Mouse (Mus musculus): ENCODE measurements at regions not wholly inside any gene's neighbourhood (a gene's known extent, or its start where the extent isn't known, plus 50 kb on each side); places are given as distances from the start of the nearest gene placed in this dataset.
A peak's percentile ranks its signal among the peaks of the same experiment; 100 is the strongest.

- DNase-seq: no peak
These were observed 152.2 kb upstream of the Smim23 start for GRCm38 (mm10) chr11:32976572-32976971.

DNA sequence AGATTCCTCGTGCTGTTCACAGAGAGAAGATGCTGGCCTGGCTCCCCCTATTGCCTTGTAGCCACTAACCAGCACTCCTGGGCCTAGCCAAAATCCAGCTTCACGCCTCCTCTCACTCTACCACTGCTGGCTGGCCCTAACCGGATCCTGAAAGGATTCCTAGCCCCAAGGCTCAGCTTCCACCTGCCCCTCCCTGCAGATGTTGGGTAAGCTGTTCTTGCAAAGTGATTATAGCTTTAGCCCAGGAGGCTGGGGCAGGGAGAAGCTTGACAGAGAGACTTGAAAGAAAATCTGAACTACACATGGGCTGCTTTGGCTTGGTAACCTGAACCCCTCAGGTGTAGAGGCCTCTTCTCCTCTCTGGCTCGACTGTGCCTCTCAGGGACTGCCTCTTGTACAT lies 149.0 kb upstream of the Smim23 start:
- no peak for DNase-seq

DNA sequence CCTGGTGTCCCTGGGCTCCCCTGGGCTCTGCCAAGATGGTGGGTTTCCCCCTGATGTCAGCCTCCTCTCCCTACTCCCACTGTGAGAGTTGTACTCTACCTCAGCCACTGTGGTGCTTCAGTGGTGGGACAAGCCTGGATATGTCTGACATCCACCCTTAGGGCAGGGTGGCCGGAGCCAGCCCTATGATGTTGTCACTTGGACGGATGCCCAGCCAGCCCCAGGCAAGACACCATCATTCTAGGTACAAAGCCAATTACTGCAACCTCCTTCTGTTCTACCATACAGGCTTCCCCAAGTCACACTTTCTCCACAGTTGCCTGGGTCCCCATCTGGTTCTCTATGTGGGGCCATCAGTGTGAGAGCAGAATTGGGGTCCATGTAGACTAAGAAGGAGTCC lies 141.0 kb upstream of the Smim23 start:
- no peak for DNase-seq

DNA sequence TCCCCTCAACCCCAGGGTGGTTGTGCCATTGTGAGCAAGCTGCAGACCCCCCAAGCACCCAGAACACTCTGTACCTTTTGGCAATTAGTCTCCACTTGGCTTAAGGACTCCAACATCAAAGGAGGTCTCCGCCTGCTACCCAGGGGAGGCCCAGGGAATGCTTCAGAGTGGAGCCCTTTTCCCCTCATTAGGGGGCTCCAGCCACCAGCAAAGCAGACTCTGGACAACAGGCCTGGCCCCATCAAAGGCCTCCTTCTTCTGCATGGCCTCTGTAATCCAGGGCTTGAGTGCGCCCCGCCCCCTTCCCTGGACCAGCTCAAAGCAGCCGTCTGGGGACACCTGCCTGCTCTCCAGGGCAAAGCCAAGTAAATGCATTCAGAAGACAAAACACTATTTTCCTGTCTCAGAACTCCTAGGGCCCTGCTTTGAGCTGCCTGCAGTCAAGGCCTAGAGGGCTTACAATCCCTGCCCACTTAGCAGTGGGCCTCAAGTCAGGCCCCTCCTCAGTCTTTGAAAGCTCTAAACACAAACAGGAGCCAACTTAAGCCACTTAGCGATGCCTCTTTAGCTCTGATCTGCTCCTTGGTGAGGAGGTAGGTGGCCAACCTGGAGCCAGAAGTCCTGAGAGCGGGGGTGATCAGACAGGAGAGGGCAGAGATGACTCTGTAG lies 139.4 kb upstream of the Smim23 start:
- DNase-seq: peak; percentile 66

GRCm38 (mm10) chr11:32961600-32961999 lies 137.2 kb upstream of the Smim23 start:
- DNase-seq: no peak

DNA sequence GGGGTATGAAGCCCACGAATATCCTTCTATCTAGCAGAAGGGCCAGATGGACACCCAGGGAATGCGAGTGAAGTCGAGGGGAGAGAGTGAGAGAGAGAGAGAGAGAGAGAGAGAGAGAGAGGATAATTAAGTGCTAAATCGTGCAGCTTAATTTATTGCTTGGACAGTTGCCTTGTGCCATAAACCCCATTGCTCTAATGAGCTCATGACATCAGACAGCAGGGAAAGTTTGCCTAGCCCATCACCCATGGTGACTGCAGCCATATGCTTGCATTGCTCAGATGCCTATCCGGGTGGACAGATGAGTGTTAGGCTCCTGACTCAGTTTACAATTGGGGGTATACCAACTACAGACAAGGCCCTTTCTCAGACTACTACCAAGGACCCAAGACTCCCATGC lies 134.6 kb upstream of the Smim23 start:
- no peak for DNase-seq

DNA sequence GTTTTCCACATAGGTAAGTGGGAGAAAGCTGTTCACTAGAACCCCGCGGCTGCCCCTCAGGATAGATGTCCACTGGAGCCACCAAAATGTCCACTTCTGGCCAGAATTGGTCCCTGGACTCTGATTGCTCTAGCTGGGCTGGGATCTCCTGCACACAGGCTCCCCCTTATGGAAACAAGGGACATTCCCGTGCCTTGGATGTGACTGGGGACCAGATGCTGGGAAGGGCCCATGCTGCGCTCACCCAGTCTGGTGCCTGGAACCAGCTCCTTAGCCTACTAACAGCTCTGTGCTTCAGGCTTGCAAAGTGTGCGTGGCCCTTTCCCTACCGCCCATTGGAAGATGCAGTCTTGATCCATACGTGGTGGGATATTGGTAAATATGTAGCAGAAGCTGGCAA lies 132.6 kb upstream of the Smim23 start:
- peak; percentile 72 for DNase-seq

DNA sequence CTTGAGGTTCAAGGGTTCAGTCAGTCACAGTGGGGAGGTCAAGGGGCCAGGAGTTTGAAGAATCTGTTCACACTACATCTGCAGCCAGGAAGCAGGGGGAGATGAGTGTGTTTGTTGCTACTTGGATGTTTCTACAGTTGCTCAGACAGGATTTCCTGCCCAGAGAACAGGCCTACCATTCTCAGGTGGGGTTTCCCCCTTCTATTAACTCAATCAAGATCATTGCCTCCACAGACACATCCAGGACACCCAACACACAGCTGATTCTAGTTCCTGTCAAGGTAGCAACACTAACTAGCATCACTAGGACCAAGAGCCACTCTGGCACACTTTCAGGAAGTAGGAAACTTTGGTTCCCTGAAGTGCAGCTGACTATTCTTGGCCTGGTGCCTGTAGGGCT lies 127.9 kb upstream of the Smim23 start:
- no peak for DNase-seq

DNA sequence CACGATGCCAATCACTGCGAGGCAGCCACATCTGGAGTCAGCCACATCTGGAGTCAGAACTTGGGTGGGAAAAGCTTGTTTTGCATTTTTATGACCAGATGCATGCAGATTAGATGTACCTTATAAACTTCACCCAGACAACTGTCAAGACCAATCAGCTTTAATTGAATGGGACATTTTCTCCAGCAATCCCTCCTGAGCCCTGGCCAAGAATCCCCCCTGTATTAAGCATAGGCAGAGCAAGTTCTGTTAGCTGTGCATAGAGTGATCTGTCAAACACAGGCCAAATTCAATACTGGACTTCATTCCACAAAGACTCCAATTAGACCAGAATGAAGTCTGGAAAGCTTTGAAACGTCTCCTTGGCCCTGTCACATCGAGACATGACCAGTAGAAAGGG lies 123.7 kb upstream of the Smim23 start:
- DNase-seq: no peak

DNA sequence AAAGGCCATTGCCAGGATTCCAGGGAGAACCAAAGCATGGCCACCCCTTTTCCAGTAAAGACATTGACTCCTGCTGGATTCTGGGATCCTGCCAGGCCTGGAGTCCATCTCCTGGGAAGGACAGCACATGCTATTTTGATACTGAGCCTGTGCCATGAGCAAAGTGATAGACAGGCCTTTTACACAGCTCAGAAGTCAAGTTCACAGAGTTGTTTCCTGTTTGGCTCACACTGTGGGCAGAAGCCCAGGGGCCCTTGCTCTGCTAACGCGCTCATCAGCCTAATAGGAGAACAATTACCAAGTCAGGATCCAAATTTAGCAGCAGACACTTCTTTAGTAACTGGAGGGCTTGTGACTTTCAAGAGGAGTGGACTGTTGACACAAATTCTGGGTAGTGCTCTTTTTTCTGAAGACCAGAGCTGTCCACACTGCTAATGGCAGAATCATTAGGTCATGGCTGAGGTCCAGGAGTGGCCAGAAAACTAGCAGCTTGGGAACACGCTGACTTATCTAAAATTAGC lies 122.1 kb upstream of the Smim23 start:
- no peak for DNase-seq

GRCm38 (mm10) chr11:32945071-32945470 lies 120.7 kb upstream of the Smim23 start:
- no peak for DNase-seq

GRCm38 (mm10) chr11:32941331-32942009 lies 117.1 kb upstream of the Smim23 start:
- DNase-seq: no peak

- no peak for DNase-seq
These were observed 114.7 kb upstream of the Smim23 start for GRCm38 (mm10) chr11:32939102-32939501.

- DNase-seq: no peak
These were observed 112.8 kb upstream of the Smim23 start for GRCm38 (mm10) chr11:32937167-32937566.

DNA sequence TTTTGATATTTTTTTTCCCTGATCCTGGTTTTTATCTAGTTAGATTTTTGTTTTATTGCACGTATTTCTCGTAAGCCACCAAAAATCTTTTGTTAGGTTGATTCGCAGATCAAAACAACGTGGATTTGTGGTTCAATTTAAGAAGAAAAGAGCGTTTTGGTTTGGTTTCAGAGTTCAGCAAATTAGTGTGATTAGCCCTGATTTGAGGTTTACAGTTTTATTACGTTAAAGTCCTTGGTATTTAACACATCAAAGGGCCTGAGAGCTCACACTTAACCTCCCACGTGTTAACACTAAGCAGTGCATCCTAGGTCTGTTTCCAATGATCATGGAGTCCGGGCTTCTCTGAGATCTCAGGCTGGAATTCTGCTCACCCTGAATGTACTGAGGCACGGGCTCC lies 107.5 kb upstream of the Smim23 start:
- DNase-seq: peak; percentile 29

DNA sequence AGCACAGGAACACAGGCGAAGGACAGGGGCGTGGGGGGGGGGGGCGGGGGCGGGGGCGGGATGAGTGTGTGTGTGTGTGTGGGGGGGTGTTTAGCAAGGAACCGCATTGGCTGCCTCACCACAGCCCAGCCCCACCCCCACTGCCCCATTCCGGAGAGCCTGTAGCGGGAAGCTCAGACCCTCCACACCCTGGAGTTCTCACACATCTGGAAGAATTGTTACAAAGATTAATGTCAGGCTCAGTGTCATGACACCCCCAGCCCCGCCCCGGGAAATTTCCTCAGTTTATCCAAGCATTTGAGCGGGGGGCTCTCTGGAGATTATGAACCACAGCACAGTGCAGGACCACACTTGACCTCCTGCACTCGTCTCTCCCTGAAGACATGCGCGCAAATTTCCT lies 106.6 kb upstream of the Smim23 start:
- DNase-seq: peak; percentile 64

GRCm38 (mm10) chr11:32928837-32929236 lies 104.4 kb upstream of the Smim23 start:
- DNase-seq: no peak

DNA sequence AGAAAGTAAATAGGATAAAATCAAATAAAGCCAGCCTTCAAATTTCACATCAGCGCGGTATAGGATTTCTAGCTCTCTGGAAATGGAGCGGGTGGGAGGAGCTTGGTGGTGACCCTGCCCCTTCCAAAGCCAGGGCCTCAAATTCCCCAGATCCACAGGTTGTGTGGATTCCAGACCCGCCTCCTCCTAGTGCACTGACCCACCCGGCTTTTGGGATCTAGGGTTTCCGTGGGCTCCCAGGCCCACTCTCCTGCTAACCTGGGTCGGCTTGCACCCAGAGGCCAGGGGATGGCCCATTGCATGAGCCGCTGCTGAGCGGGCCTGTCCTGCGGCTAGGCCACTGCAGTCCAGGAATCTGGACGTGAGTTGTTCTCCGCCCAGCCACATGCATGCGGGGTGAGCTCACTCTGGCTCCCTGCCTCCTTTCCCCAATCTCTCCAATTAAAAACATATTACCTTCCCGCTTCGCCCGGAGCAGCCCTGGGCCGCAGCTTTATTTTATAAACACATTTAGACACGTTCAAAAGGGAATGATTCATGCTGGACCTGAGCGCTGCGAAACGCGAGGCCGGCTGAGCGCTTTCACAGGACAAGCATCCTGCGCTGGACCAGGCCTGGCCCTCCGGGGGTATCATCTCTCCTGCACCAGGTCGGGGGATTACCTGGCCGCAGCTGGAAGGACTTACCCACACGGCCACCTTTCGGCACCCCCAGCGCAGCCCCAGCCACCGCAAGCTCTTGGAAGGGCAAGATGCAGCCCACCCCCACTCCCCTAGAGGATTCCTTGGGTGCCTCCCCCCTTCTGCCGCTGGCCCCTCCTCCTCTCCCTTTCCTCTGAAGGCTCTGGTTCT lies 101.2 kb upstream of the Smim23 start:
- DNase-seq: peak; percentile 73

GRCm38 (mm10) chr11:32924932-32925331 lies 100.5 kb upstream of the Smim23 start:
- DNase-seq: no peak

DNA sequence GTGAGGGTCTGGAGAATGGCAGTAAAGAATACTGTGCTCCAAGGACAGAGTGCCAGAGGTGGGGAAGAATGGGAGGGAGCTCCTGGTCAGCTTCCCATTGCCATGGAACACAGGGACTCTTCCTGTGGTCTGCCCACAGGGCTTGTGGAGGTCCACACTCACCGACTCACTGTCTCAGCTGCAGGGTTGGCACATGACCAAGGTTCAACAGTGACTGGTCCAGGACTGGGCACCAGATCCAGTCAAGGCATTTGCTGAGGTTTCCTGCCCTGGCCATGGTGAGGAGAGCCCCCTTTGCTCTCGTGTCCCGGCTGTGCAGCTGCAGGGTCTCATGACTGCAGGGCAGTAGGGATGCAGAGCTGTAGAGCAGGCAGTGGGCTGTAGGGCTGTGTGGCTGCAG lies 88.7 kb upstream of the Smim23 start:
- DNase-seq: no peak

- DNase-seq: no peak
These were observed 87.4 kb upstream of the Smim23 start for GRCm38 (mm10) chr11:32911791-32912190.

DNA sequence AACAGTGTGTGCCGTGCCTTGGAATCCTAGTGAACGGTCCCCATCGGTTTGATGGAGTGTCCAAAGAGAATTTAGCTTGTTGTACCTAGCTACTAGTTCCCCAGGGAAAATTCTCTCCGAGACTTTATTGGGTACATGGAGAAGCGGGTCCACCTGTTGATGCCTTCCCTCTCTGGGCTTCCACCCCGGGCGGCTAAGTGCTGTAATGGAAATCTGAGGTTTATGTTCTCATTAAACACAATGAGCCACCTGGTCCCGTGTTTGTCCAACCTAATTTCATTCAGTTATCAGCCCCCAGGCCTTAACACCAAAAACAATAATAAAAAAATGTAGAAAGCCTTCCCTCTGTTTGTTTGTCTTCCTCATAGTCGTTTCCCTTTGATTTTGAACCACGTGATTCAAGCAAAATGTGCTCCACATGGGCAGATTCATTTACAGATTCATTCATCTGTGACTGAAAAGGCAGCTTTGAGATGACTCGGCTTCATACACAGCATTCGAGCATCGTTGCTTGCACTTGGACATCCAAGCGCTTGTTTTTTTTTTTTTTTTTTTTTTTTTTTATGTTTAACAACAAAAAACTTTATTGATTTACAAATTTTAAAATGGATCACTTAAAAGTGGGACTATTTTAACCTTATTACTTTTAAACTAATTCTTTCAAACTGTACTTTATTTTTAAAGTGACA lies 84.5 kb upstream of the Smim23 start:
- DNase-seq: no peak
